Mouse (Mus musculus) heart, embryonic 14.5 days (tissue): ENCODE measurements around the gene Zmynd11. TPM values are rescaled to one million over a fixed set of nuclear protein-coding genes. Genes with fewer than 3 reads are reported as not detected.
"Not testable (repeated sequence)": the region's sequence is repeated elsewhere in the genome, so short reads cannot be mapped to it uniquely, and the experiment has no call there.

Experiments
- ATAC-seq: fragments of 200-750 bp; cut with Nextera tagmentation; 2 replicates; pipeline ENCODE4 v1.8.0; 2017; ENCODE audit warnings: low read depth, moderate TSS enrichment; ENCODE audit not compliant: insufficient number of reproducible peaks, insufficient read depth, low FRiP score
- H3K27ac ChIP-seq, 2 experiments: fragments of 200-500 bp in 1 of 2; fragments of 300-500 bp in 1 of 2; sonication (generic) in 1 of 2; replicated peaks in 1 of 2; 2 replicates each; pipeline ENCODE4 v1.5.1; 2012 to 2014; ENCODE audit warnings: low read depth in 2 of 2, low read length in 2 of 2, control low read depth in 1 of 2, mild to moderate bottlenecking in 1 of 2, mixed read lengths in 1 of 2; ENCODE audit not compliant: control insufficient read depth in 1 of 2, insufficient read depth in 1 of 2
- H3K27me3 ChIP-seq: fragments of 300-500 bp; sonication (generic); 2 replicates; pipeline ENCODE4 v1.6.1; 2014; ENCODE audit warnings: mild to moderate bottlenecking, low read length, control low read depth; ENCODE audit not compliant: control insufficient read depth, insufficient read depth
- H3K36me3 ChIP-seq: fragments of 300-500 bp; sonication (generic); 2 replicates; pipeline ENCODE4 v1.6.1; 2014; ENCODE audit warnings: mild to moderate bottlenecking, control low read depth, low read length, mixed read lengths; ENCODE audit not compliant: control insufficient read depth, insufficient read depth
- H3K4me1 ChIP-seq, 2 experiments: fragments of 200-500 bp in 1 of 2; fragments of 300-500 bp in 1 of 2; sonication (generic) in 1 of 2; 2 replicates each; pipeline ENCODE4 v1.6.1; 2012 to 2014; ENCODE audit warnings: low read length in 2 of 2, control low read depth in 1 of 2, mixed read lengths in 1 of 2; ENCODE audit not compliant: control insufficient read depth in 2 of 2, insufficient read depth in 2 of 2
- H3K4me2 ChIP-seq: fragments of 300-500 bp; sonication (generic); 2 replicates; pipeline ENCODE4 v1.6.1; 2014; ENCODE audit warnings: mild to moderate bottlenecking, low read length
- H3K4me3 ChIP-seq, 2 experiments: fragments of 200-500 bp in 1 of 2; fragments of 300-500 bp in 1 of 2; sonication (generic) in 1 of 2; 2 replicates each; pipeline ENCODE4 v1.5.1; 2012 to 2014; ENCODE audit warnings: low read length in 2 of 2, mild to moderate bottlenecking in 2 of 2, control low read depth in 1 of 2, low read depth in 1 of 2, moderate library complexity in 1 of 2; ENCODE audit not compliant: control insufficient read depth in 1 of 2, insufficient read depth in 1 of 2
- H3K9ac ChIP-seq: fragments of 300-500 bp; sonication (generic); 2 replicates; pipeline ENCODE4 v1.6.1; 2014; ENCODE audit warnings: mild to moderate bottlenecking, low read length
- H3K9me3 ChIP-seq: fragments of 300-500 bp; sonication (generic); 2 replicates; pipeline ENCODE4 v1.6.1; 2016; ENCODE audit warnings: low read length, control low read depth; ENCODE audit not compliant: control insufficient read depth
- WGBS: fragments of 180-500 bp; shearing (Covaris S2); extraction: QIAGEN DNeasy Blood & Tissue Kit; methylation state at CpG from one replicate; pipeline ENCODE4 v1.1.7; 2014; 5-methylcytosine and 5-hydroxymethylcytosine counted together
- polyA plus RNA-seq: library from polyadenylated mRNA; unstranded; fragments of >200 nt; fragmentation: Nextera tagmentation; extraction: Ambion mirVana; gene quantifications from 2 replicates; pipeline ENCODE4 v1.2.1, GENCODE M21; 2014

Gene Zmynd11
- polyA plus RNA-seq, 1 experiment from 2014 or later: 141 TPM

- Histone ChIP-seq H3K27me3 (no peaks in the 10 kb centered on the region), H3K4me3 (no peak overlapping the region), H3K9me3 (no peaks in the 10 kb centered on the region), H3K9ac (no peak overlapping the region), H3K4me2 (no peak overlapping the region), H3K27ac (peak overlapping the region in 1 of 2 experiments; percentile 53; a peak in 1 of 4 replicates), H3K36me3 (no peaks in the 10 kb centered on the region), H3K4me1 (peaks cover 2 to 29% of the 10 kb centered on the region in 2 experiments)
- 3% methylated on average over 1 of the region's 1 CpGs for WGBS
- no peak for ATAC-seq
Measured at GRCm38 (mm10) chr13:9750320-9750719, 14.8 kb downstream of the Zmynd11 start.

GRCm38 (mm10) chr13:9749796-9750195 lies 15.3 kb downstream of the Zmynd11 start:
- 47% methylated on average over 4 of the region's 4 CpGs for WGBS
- no peak overlapping the region for H3K9ac ChIP-seq
- H3K4me2 ChIP-seq: no peak overlapping the region
- ATAC-seq: no peak
- no peaks in the 10 kb centered on the region for H3K36me3 ChIP-seq
- no peak overlapping the region for H3K27ac ChIP-seq
- H3K4me3 ChIP-seq: no peak overlapping the region
- H3K9me3 ChIP-seq: no peaks in the 10 kb centered on the region
- no peaks in the 10 kb centered on the region for H3K27me3 ChIP-seq
- H3K4me1 ChIP-seq: peaks cover 2 to 29% of the 10 kb centered on the region in 2 experiments

- 48% methylated on average over 2 of the region's 2 CpGs for WGBS
- no peak overlapping the region for H3K4me3 ChIP-seq
- ATAC-seq: no peak
- no peak overlapping the region; the same call in 1 of the 2 replicates for H3K4me2 ChIP-seq
- H3K27ac ChIP-seq: peak overlapping the region in 1 of 2 experiments; percentile 20; a peak in 2 of 4 replicates
- H3K36me3 ChIP-seq: peaks cover 12% of the 10 kb centered on the region
- H3K27me3 ChIP-seq: no peaks in the 10 kb centered on the region
- peaks cover 6 to 34% of the 10 kb centered on the region in 2 experiments for H3K4me1 ChIP-seq
- no peak overlapping the region for H3K9ac ChIP-seq
- H3K9me3 ChIP-seq: no peaks in the 10 kb centered on the region
Measured at GRCm38 (mm10) chr13:9738190-9738589, 26.9 kb downstream of the Zmynd11 start.

GRCm38 (mm10) chr13:9737024-9737423 lies 28.1 kb downstream of the Zmynd11 start:
- H3K27me3 ChIP-seq: no peaks in the 10 kb centered on the region
- no peak overlapping the region for H3K27ac ChIP-seq
- WGBS: 61% methylated on average over 5 of the region's 5 CpGs
- H3K4me3 ChIP-seq: no peak overlapping the region
- no peak for ATAC-seq
- H3K9ac ChIP-seq: no peak overlapping the region
- H3K9me3 ChIP-seq: no peaks in the 10 kb centered on the region
- no peak overlapping the region for H3K4me2 ChIP-seq
- peaks cover 17% of the 10 kb centered on the region for H3K36me3 ChIP-seq
- H3K4me1 ChIP-seq: peaks cover 2 to 22% of the 10 kb centered on the region in 2 experiments; a peak in 3 of 4 replicates

- peaks cover 2 to 20% of the 10 kb centered on the region in 2 experiments; a peak in 3 of 4 replicates for H3K4me1 ChIP-seq
- not testable (repeated sequence) for H3K9ac ChIP-seq, H3K27ac ChIP-seq, H3K9me3 ChIP-seq, H3K4me2 ChIP-seq, ATAC-seq, H3K4me3 ChIP-seq, H3K27me3 ChIP-seq
- 93% methylated on average over 4 of the region's 5 CpGs for WGBS
- H3K36me3 ChIP-seq: peaks cover 39% of the 10 kb centered on the region
Measured at GRCm38 (mm10) chr13:9732262-9732661, 32.9 kb downstream of the Zmynd11 start.

- H3K9me3 ChIP-seq: no peaks in the 10 kb centered on the region
- H3K27ac ChIP-seq: 0 out of 4 replicates have a peak overlapping the region, but pooled peaks of 1 of the 2 experiments have one; percentile 4
- H3K36me3 ChIP-seq: peaks cover 53% of the 10 kb centered on the region
- 19% methylated on average over 1 of the region's 1 CpGs for WGBS
- ATAC-seq: no peak
- H3K4me3 ChIP-seq: no peak overlapping the region
- H3K4me1 ChIP-seq: peaks cover 0 to 16% of the 10 kb centered on the region in 2 experiments; a peak in 2 of 4 replicates
- H3K9ac ChIP-seq: no peak overlapping the region
- H3K4me2 ChIP-seq: no peak overlapping the region
- H3K27me3 ChIP-seq: no peaks in the 10 kb centered on the region
Measured at GRCm38 (mm10) chr13:9729073-9729472, 36.1 kb downstream of the Zmynd11 start.

- H3K4me3 ChIP-seq: no peak overlapping the region
- no peak overlapping the region for H3K4me2 ChIP-seq
- no peak for ATAC-seq
- WGBS: 57% methylated on average over 1 of the region's 1 CpGs
- H3K27me3 ChIP-seq: no peaks in the 10 kb centered on the region
- no peak overlapping the region for H3K27ac ChIP-seq
- H3K9ac ChIP-seq: no peak overlapping the region
- H3K9me3 ChIP-seq: no peaks in the 10 kb centered on the region
- peaks cover 31% of the 10 kb centered on the region for H3K36me3 ChIP-seq
- peaks cover 0 to 6% of the 10 kb centered on the region in 2 experiments; a peak in 1 of 4 replicates for H3K4me1 ChIP-seq
Measured at GRCm38 (mm10) chr13:9715224-9715623, 49.9 kb downstream of the Zmynd11 start.
